27 mouse cellular contexts compared by ENCODE assay signal in the genomic region with DNA sequence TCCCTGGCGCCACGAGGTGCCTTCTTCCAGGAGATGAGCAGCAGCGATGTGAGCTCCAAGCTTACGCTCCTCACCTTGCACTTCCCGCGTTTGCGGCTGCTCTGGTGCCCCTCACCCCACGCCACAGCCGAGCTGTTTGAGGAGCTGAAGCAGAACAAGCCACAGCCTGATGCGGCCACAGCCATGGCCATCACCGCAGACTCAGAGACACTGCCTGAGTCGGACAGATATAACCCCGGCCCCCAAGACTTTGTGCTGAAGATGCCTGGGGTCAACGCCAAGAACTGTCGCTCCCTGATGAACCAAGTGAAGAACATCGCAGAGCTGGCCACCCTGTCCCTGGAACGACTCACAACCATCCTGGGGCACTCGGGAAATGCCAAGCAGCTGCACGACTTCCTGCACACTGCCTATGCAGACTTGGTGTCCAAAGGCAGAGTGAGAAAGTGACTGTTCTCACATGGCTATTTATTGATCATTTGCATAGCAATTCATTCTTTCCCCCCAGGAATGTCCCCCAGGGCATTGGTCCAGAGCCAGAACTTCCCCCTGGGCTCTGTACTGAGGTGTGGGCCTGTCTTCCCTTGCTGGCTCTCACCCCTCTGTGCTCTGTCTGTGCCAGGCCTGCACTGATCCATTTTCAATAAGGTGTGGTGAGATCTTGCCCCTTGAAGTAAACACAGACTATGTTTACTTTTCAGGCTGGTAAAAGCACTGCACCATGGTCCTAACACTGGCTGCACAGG. TPM values are rescaled to one million over a fixed set of nuclear protein-coding genes. Genes with fewer than 3 reads are reported as not detected.
DNase-seq lines count a peak whose midpoint lies in the region; ATAC-seq and TF ChIP-seq lines count a peak whose summit lies in the region.
"Had no signal": no experiment of that assay in that cellular context is flagged by ENCODE, and none has a peak within 500 bp of the region (broad histone marks: within the 10 kb centered on the region; RNA-seq: fewer than 3 reads in every experiment).

No protein-coding gene starts in this region.

- no peak overlapping the region for H3K4me2 ChIP-seq in lung, embryonic 14.5 days
- no peak overlapping the region for H3K4me2 ChIP-seq in midbrain, postnatal 0 days (ENCODE audit: low read depth, low read length, poor library complexity, severe bottlenecking)
- no peak overlapping the region for H3K4me2 ChIP-seq in stomach, postnatal 0 days (replicated peaks; ENCODE audit: low read depth)
- H3K4me2 ChIP-seq: embryonic facial prominence, embryonic 12.5 days; forebrain, embryonic 12.5 days; heart, embryonic 12.5 days; hindbrain, embryonic 14.5 days; kidney, embryonic 15.5 days; liver, embryonic 15.5 days; midbrain, embryonic 15.5 days had no signal

- TF ChIP-seq EP300 in stomach, postnatal 0 days (optimal IDR thresholded peaks at IDR 0.05): no peak

- H3K4me1 ChIP-seq in lung, embryonic 14.5 days (ENCODE audit: insufficient read depth): no peaks in the 10 kb centered on the region
- no peaks in the 10 kb centered on the region for H3K4me1 ChIP-seq in midbrain, embryonic 10.5 days
- no peaks in the 10 kb centered on the region for H3K4me1 ChIP-seq in midbrain, postnatal 0 days (ENCODE audit: insufficient read depth, low read length)
- no peaks in the 10 kb centered on the region for H3K4me1 ChIP-seq in stomach, postnatal 0 days (replicated peaks; ENCODE audit: control insufficient read depth, insufficient read depth)
- H3K4me1 ChIP-seq: embryonic facial prominence, embryonic 12.5 days; forebrain, embryonic 12.5 days; heart, embryonic 12.5 days; kidney, embryonic 15.5 days; liver, embryonic 15.5 days; midbrain, embryonic 15.5 days had no signal

- peak; percentile 47; the same call in 1 of the 2 replicates for ATAC-seq in lung, embryonic 14.5 days (ENCODE audit: insufficient read depth)
- ATAC-seq in midbrain, postnatal 0 days (ENCODE audit: low FRiP score): no peak
- peak; percentile 47 for ATAC-seq in stomach, postnatal 0 days (ENCODE audit: low FRiP score, low TSS enrichment)
- ATAC-seq: CD4-positive, CD25-positive, alpha-beta regulatory T cell, adult 4 months; forebrain, postnatal 0 days; intestine, postnatal 0 days; midbrain, embryonic 15.5 days had no signal

- no peaks in the 10 kb centered on the region for H3K9me3 ChIP-seq in lung, embryonic 14.5 days (ENCODE audit: low read depth, low read length)
- no peaks in the 10 kb centered on the region for H3K9me3 ChIP-seq in midbrain, embryonic 10.5 days (replicated peaks)
- no peaks in the 10 kb centered on the region for H3K9me3 ChIP-seq in midbrain, postnatal 0 days (ENCODE audit: low read length)
- no peaks in the 10 kb centered on the region for H3K9me3 ChIP-seq in stomach, postnatal 0 days (ENCODE audit: control insufficient read depth, low read length)
- H3K9me3 ChIP-seq: embryonic facial prominence, embryonic 12.5 days; forebrain, embryonic 12.5 days; G1E; kidney, embryonic 15.5 days; liver, embryonic 15.5 days; midbrain, embryonic 15.5 days had no signal

- no peaks in the 10 kb centered on the region for H3K27me3 ChIP-seq in lung, embryonic 14.5 days (ENCODE audit: insufficient read depth, low read length)
- H3K27me3 ChIP-seq in midbrain, embryonic 10.5 days (ENCODE audit: low read depth, poor library complexity, severe bottlenecking): no peaks in the 10 kb centered on the region
- no peaks in the 10 kb centered on the region for H3K27me3 ChIP-seq in midbrain, postnatal 0 days (ENCODE audit: insufficient read depth, low read length)
- no peaks in the 10 kb centered on the region for H3K27me3 ChIP-seq in stomach, postnatal 0 days (ENCODE audit: control insufficient read depth, insufficient read depth, low read length)
- H3K27me3 ChIP-seq: embryonic facial prominence, embryonic 12.5 days; forebrain, embryonic 12.5 days; heart, embryonic 12.5 days; kidney, embryonic 15.5 days; liver, embryonic 15.5 days; midbrain, embryonic 15.5 days had no signal

- H3K9ac ChIP-seq in lung, embryonic 14.5 days: no peak overlapping the region
- no peak overlapping the region for H3K9ac ChIP-seq in midbrain, postnatal 0 days (replicated peaks; ENCODE audit: low read length, poor library complexity, severe bottlenecking)
- no peak overlapping the region for H3K9ac ChIP-seq in stomach, postnatal 0 days (ENCODE audit: low read length)
- H3K9ac ChIP-seq: embryonic facial prominence, embryonic 12.5 days; forebrain, embryonic 12.5 days; forebrain, postnatal 0 days; heart, embryonic 12.5 days; hindbrain, embryonic 14.5 days; kidney, embryonic 15.5 days; liver, embryonic 15.5 days; midbrain, embryonic 15.5 days had no signal

- peak; percentile 41 for DNase-seq in lung, embryonic 14.5 days
- no peak for DNase-seq in lung, postnatal 14 days
- DNase-seq in midbrain, embryonic 10.5 days (ENCODE audit: low spot score): peak; percentile 3
- DNase-seq in midbrain, postnatal 0 days (ENCODE audit: low spot score): no peak
- DNase-seq in ZHBTc4 (ENCODE audit: low read depth, low spot score): peak; percentile 73
- no peak for DNase-seq in stomach, postnatal 0 days (ENCODE audit: low spot score)
- no peak for DNase-seq in gastrocnemius, postnatal 4 days (ENCODE audit: low spot score in 2 of 2)
- DNase-seq: adrenal gland, postnatal 10 days; cerebellum, adult 8-10 months; cerebellum, postnatal 25 days; forebrain, postnatal 0 days; gastrocnemius, postnatal 10 days; kidney, postnatal 25 days; liver; right cerebral cortex, postnatal 25 days; thymus, adult 18-20 months; thymus, postnatal 36 days had no signal

- 73% methylated on average over 19 of the region's 19 CpGs for WGBS in lung, embryonic 14.5 days
- 95% methylated on average over 19 of the region's 19 CpGs for WGBS in midbrain, embryonic 10.5 days
- WGBS in midbrain, postnatal 0 days: 91% methylated on average over 19 of the region's 19 CpGs
- WGBS in stomach, postnatal 0 days: 83% methylated on average over 19 of the region's 19 CpGs

- H3K4me3 ChIP-seq in lung, embryonic 14.5 days (ENCODE audit: low read depth, low read length): no peak overlapping the region
- no peak overlapping the region for H3K4me3 ChIP-seq in midbrain, embryonic 10.5 days
- no peak overlapping the region for H3K4me3 ChIP-seq in midbrain, postnatal 0 days (ENCODE audit: low read depth, low read length)
- H3K4me3 ChIP-seq in stomach, postnatal 0 days (ENCODE audit: low read depth, low read length): no peak overlapping the region
- H3K4me3 ChIP-seq: embryonic facial prominence, embryonic 12.5 days; forebrain, embryonic 12.5 days; heart, embryonic 12.5 days; kidney, embryonic 15.5 days; liver, embryonic 15.5 days; midbrain, embryonic 15.5 days had no signal

- H3K27ac ChIP-seq in lung, embryonic 14.5 days (ENCODE audit: low read depth): no peak overlapping the region
- H3K27ac ChIP-seq in midbrain, embryonic 10.5 days (replicated peaks): no peak overlapping the region
- no peak overlapping the region for H3K27ac ChIP-seq in midbrain, postnatal 0 days (ENCODE audit: low read depth, low read length)
- H3K27ac ChIP-seq in stomach, postnatal 0 days (replicated peaks): no peak overlapping the region
- H3K27ac ChIP-seq: embryonic facial prominence, embryonic 12.5 days; forebrain, embryonic 12.5 days; hindbrain, embryonic 14.5 days; kidney, embryonic 15.5 days; liver, embryonic 15.5 days; midbrain, embryonic 15.5 days had no signal

- TF ChIP-seq CTCF in lung, embryonic 14.5 days (IDR thresholded peaks at IDR 0.05; ENCODE audit: low read depth): no peak
- no peak for TF ChIP-seq CTCF in midbrain, postnatal 0 days (IDR thresholded peaks at IDR 0.05)
- no peak for TF ChIP-seq CTCF in stomach, postnatal 0 days (IDR thresholded peaks at IDR 0.05; ENCODE audit: low read depth)

- peaks cover 41% of the 10 kb centered on the region for H3K36me3 ChIP-seq in lung, embryonic 14.5 days (ENCODE audit: insufficient read depth)
- peaks cover 70% of the 10 kb centered on the region for H3K36me3 ChIP-seq in midbrain, embryonic 10.5 days
- H3K36me3 ChIP-seq in midbrain, postnatal 0 days (ENCODE audit: insufficient read depth, low read length): peaks cover 36% of the 10 kb centered on the region
- H3K36me3 ChIP-seq in stomach, postnatal 0 days (ENCODE audit: control insufficient read depth, insufficient read depth, low read length): peaks cover 14% of the 10 kb centered on the region

RNA-seq across cellular contexts. Expression of a gene that starts 38.5 kb away (rescaled TPM):
- 14.9 and 15.5 TPM in 2 replicates for polyA plus RNA-seq in lung, embryonic 14.5 days (2014; fragmentation: Nextera tagmentation; extraction: Ambion mirVana)
- polyA plus RNA-seq in midbrain, embryonic 10.5 days (2016; fragmentation: Nextera tagmentation; extraction: Ambion mirVana): 13.9 and 15.6 TPM in 2 replicates
- total RNA-seq in midbrain, postnatal 0 days (2014; rRNA removed): 23.4 and 24.8 TPM in 2 replicates
- polyA plus RNA-seq in midbrain, postnatal 0 days (2015; fragmentation: Nextera tagmentation; extraction: Ambion mirVana): 14.3 and 15.3 TPM in 2 replicates
- polyA plus RNA-seq in stomach, postnatal 0 days (2015; fragmentation: Nextera tagmentation; extraction: Ambion mirVana): 5.3 and 6.6 TPM in 2 replicates
- 10 to 100 TPM; 11.0 to 12.8 TPM for total RNA-seq in gastrocnemius, postnatal 4 days (2021)

Comparison
In these comparisons a context has a peak if more than half of its experiments do, and no peak if none do; other contexts are left out.
1. DNase-seq: peak in lung, embryonic 14.5 days (single experiment), midbrain, embryonic 10.5 days (single experiment) and ZHBTc4 (single experiment); none in lung, postnatal 14 days (single experiment), midbrain, postnatal 0 days (single experiment), stomach, postnatal 0 days (single experiment) and gastrocnemius, postnatal 4 days (0 of 2).